Mouse (Mus musculus) testis, postnatal 14 days (tissue): Measurements from ENCODE around the gene Uap1l1.
"Not testable (repeated sequence)": the region's sequence is repeated elsewhere in the genome, so short reads cannot be mapped to it uniquely, and the experiment has no call there.

ENCODE experiments used
- DNase-seq: peaks from one replicate; pipeline ENCODE4 v3.0.0; 2021; ENCODE audit warnings: low spot score

The Uap1l1 gene

DNA sequence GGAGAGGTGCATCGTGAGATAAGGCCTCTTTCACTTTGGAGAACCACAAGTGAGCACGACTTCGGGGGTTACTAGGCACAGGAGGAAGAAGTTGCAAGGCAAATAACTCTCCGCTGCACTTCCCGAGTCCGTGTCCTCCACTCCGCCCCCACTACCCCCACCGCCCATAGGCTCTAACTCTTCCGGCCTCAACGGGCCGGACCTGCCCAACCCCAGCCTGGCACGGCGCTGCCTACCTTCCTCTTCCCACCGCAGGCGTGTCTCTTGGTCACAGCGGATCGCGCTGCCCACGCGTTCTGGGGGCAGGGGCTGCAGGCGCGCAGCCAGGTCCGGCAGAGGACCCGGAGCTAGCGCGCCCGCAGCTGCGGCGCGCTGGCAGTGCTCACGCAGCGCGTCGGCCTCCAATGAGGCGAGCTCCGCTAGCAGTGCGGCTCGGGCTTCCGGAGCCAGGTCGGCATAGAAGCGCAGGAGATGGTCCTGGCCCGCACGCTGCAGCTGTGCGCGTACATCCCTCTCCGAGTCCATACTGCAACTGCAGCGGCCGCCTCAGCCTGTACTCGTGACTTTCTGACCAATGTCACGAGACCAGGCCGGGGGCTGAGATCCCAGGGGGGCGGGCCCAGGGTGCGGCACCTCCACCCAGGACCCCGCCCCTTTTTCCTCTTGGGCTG, at the start of gene Uap1l1:
Gene Uap1l1, minus strand, starts transcription at position 592 of the 671 bp plus-strand sequence.
- DNase-seq = peak; percentile 80

DNA sequence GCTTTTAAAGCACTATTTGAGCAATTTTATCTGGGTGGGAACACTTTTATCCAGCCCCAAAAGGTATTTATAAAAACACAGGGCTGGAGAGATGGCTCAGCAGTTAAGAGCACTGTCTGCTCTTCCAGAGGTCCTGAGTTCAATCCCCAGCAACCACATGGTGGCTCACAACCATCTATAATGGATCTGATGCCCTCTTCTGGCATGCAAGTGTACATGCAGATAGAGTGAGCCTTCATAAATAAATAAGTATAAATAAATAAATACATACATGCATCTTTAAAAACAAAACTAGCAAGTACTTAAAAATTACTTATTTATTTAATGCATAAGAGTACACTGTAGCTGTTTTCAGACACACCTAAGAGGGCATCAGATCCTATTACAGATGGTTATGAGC, 48.0 kb upstream of the Uap1l1 start:
- not testable (repeated sequence) for DNase-seq

DNA sequence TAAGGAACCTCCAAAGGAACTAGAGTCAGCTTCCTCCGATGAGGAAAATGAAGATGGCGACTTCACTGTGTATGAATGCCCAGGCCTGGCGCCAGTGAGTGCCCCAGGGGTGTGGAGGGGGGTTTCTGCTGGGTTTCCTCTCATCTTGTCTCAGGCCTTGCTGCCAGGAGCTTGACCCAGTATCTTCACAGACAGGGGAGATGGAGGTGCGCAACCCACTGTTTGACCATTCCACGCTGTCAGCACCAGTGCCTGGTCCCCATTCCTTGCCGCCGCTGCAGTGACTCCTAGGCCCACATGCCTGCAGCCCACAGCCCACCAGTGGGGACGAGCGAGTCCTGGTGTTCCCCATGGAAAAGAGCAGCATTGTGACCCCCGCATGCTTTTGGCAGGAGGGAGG, 43.4 kb upstream of the Uap1l1 start:
- no peak for DNase-seq

DNA sequence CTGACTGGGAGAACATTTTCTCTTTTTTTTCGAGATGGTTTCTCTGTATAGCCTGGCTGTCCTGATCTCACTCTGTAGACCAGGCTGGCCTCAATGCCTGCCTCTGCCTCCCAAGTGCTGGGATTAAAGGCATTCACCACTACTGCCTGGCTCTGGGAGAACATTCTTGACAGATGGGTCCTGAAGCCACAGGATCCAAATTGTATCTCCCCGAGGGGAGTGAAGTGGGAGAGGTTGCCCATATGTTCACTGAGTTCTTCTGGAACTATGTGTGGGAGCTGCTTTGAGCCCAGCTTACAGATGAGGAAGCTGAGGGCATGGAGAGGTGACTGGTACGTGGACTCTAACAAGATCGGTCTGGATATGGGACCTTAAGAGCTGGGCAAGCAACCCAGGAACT, 38.5 kb upstream of the Uap1l1 start:
- no peak for DNase-seq

DNA sequence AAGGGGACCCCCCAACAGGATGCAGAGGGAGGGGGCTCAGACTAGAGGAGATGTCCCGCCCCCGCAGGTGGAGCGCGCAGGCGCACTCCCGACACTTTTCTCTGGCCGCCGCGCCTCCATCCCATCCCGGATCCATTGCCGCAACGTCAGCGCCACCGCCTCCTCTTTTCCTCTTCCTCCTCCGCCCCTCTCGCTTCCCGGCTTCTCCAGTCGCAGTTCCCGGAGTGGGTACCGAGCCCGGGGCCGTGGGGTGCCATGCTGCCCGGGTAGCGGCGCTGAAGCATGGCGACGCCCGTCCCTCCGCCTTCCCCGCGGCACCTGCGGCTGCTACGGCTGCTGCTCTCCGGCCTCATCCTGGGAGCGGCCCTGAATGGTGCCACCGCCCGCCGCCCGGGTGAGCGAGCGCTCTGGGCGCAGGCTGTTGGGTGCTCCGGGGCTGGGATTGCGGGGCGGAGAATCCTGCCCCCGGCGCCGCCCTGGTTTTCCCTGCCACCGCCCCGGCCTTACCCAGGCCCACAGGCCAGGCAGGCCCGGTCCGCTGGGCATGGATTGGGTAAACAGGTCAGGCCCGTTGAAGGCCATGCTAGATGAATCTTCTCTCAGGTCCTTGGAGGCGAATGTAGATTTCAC, 37.6 kb upstream of the Uap1l1 start:
- DNase-seq = peak; percentile 56

DNA sequence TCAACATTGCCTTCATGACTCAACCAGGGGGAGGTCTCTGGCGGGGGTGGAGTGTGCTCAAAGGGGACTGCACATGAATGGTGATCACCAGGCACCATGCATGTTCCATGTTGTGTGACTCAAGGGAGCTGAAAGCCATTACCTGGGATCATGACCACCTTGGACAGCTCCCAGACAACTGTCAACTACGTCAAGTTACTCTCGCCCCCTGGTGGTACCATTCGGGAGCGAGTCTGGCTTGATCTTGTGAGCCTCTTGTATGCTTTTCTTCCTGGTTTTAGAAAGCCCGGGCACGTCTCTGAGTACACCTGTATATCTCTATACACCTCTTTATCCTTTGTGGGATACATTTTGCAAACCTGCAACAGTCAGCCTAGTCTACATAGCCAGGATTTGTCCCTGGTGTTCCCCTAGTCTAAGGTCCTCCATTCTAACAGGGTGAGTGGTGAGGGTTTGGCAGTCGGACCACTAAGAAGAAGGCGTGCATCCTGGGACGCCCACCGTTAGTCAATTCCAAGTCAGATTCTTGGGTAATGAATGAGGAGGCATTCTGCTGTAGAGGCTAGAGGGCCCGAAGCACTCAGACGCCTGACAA, 37.0 kb upstream of the Uap1l1 start:
- peak; percentile 72 for DNase-seq

DNA sequence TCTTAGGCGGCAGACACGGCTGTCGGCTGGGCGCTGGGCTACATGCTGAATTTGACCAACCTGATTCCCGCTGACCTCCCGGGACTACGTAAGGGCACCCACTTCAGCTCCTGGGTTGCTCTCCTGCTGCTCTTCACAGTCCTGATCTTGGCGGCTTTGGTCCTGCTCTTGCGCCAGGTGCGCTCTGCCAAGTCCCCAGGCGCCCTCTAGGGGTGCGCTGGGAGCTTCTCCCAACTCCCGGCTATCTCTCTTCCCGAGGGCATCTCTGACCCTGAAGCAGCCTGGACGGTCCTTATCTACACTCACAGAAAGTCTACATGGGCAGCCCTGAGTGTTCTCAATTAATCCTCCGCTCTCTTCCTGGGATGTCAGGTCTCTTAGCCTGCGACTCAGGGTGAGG, 35.3 kb upstream of the Uap1l1 start:
- DNase-seq = peak; percentile 72

DNA sequence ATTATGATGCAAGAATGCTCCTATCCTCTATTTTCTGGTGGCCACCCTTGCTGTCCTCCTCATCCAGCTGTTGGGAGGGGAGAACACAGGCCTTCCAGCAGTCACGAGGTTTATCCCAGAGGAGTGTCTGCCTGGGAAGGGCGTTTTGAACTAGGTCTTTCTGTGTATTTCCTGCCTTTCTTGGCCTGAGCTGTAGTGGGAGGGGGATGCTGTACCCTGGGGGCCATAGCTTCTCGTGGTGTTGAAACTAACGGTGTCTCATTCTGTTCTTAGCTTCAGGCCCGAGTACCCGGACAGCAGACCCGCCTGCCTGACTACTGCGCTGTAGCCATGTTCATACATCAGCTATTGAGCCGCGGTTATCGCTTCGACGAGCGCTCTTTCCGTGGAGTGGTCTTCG, 34.8 kb upstream of the Uap1l1 start:
- DNase-seq = no peak

DNA sequence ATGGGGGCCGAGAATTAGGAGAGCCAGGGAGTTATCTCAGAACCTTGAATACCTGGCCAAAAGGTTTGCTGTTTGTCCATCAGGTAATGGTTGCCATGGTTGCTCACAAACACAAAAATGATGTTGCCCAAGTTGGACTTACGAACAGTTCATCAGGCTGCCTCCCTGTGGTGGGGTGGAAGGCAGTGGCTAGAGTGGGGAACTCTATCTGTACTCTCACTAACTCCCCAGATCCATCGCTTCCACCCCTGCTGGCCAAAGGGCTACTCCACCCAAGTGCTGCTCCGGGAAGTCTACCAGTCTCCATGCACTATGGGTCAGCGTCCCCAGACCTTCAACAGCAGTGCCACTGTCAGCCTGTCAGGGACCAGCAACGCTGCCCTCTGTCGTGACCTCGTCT, 33.6 kb upstream of the Uap1l1 start, which contains the start of gene Npdc1:
Gene Npdc1, plus strand, starts transcription at position 301 of the 400 bp plus-strand sequence.
- no peak for DNase-seq

DNA sequence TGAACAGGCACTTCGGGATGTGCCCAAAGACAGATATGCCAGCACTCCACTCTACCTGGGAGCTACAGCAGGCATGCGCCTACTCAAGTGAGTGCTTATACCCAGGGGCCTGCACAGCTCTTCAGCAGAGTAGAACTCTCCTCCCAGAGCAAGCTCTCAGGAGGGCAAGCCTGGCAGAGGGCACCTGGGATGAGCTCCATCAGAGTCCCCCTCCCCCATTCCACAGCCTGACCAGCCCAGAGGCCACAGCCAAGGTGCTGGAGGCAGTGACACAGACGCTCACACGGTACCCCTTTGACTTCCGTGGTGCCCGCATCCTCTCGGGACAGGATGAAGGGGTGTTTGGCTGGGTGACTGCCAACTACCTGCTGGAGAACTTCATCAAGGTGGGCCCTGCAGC, 32.6 kb upstream of the Uap1l1 start:
- no peak for DNase-seq

DNA sequence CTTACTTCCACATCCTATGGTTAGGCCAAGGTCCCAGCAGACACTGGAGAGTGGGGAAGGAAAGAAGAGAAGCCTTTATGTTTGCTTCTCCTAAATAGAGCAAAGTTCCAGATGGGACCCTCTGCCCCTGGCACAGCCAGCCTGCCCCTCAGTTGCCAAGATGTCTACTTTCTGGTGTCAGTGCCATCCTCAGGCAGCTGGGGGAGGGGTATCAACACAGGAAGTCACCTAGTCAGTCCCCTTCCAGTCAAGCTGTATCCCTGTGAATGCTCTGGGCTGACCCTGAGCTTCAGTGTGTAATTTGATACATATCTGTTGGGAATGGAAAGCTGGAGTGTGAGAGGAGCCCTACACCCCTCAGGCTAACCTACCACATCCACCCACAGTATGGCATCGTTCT, 31.5 kb upstream of the Uap1l1 start:
- no peak for DNase-seq

DNA sequence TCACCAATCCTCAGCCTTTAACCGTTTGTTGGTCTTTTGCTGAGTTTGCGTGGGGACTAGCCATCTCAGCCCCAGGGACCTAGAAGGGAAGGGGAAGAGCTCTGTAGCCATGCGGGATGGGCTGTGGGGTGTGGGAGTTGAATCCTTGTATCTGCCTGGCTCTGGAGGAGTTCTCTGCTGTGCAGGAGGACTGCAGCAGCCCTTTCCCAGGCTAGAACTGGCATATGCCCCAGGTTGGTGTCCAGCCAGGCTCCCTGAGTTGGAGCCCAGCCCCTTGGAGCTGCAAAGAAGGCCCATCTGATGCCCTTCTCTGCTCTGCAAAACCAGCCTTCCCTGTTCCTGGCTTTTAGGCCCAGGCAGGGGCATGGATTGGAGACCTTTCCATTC, 31.1 kb upstream of the Uap1l1 start:
- peak; percentile 56 for DNase-seq

DNA sequence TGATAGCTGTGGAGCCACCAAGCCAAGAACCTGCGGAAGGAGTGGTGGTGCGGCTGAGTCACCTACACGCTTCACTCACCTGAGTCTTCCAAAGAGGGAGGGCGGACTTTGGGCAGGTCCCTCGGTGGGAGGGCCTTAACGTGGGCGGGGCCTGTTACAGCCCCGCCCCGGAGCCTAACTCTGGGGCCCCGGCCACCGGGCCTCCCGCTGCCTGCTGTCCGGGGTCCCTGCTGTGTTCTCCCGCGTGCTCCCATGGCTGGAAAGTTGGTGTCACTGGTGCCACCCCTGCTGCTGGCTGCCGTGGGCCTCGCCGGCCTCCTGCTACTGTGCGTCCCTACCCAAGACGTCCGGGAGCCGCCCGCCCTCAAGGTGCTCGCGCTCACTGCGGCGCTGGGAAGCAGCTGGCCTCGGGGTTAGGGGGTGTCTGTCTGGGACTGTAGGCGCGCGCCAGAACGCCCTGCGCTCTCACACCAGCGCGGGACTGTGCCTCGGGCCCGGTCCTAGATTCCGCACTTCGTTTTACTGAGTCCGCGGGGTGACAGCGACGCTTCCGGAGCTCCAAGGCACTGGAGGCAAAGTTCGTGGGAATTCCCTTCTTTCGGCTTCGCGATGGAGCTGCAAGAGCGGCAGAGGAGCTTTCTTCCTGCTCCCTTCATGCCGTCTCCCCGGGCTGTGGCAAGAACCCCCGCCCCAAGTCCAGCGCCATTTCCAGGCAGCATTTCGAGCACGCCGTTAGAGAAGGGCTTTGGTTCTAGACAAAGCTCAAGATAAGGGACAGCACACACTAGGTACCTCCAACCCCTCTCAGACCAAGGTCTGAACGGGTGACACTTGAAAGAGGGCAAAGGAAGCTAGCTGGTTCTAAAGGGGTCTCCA, 30.5 kb upstream of the Uap1l1 start, which contains the start of gene Entpd2:
Gene Entpd2, plus strand, starts transcription at position 154 of the 876 bp plus-strand sequence.
- DNase-seq = peak; percentile 36

DNA sequence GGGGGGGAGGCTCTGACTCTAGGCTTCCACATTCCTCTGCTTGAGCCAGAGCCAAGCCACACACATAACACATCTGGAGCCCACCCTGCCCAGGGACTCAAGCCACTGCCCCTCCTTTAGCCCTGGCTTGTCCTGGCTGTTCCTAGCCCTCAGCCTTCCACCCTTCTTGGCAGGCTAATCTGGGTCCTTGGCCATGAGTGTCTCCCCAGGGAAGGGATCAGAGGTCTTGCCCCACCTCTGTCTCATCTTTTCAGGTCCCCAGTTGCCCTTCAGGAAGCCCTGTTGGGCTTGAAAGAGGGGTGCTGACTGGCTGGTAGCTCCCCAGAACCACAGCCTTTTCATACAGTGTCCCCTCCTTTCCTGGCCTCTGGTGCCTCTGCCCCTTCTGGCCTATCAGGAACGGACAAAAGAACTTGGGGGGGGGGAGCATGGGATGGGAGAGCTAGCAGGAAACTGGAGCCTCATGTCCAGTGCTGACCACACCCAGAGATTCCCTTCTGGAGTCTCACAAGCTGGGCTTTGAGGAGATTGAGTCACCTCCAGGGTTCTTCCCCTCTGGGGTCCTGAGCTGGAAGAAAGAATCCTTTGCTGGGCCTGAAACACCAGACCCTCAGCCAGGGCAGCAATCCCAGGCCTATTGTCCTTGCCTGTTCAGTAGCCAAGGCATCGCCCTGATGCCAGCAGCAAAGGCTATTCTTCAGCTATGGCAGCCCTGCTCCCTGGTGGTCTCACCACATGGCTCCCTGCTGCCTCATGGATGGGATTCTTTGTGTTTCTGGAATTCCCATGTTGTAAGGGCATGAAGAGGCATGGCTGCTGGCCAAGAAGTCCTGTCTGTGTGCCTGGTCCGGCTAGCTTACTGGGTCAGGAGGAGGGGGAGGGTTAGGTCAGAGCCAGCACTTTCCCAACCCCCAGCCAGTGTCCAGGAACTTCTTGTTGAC, 29.1 kb upstream of the Uap1l1 start:
- DNase-seq = peak; percentile 52

DNA sequence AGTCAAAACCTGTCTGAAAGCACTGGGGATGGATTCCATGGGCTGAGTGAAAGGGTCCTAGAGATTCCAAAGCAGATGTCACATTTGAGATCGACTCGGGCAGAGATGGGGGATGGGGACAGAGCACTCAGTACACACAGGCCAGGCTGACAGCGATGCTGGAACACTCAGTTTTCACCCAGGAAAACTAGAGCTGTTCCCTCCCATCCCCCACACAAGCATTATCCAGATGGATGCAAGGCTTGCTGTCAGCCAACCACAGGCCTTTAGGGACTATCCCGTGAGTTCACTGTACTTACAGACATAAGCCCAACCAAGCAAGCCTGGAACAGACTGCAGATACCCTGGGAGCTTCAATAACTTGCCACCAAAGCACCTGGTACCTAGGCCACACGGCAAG, 25.8 kb upstream of the Uap1l1 start:
- peak; percentile 15 for DNase-seq

DNA sequence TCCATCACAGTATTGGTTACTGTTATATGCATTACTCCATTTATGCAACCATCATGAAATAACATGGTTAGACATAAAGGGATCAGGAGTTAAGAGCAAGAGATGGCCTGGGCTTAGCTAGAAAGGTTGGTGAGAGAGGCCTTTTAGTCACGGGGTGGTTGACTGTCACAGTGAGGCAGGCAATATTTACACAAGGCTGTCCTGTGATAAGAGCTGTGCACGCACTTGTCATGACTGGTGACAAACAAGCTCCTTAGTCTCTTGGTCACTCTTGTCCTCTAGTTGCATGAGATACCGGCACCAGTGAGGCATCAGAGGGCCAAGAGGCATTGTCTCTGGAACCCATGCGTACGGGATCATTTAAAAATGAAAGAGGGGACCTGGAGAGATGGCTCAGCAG, 19.0 kb upstream of the Uap1l1 start:
- no peak for DNase-seq

DNA sequence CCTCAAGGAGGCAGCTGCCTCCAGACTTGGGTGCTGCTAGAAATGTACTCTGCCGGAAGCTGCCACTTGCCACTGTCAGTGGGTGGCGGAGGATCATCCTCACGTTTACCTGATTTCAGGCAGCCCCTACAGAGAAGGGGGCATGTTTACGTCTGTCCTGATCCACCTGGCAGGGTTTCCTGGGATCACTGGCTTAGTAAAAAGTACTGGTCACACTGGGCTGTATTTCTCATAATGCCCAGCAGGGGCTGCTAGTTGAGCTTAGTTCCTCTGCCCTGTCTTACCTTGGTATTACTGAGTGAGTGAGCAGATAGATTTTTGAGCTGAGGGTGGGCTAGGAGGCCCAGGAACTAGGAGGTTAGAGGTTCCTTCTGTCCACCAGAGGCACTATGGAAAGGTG, 11.1 kb upstream of the Uap1l1 start:
- no peak for DNase-seq

DNA sequence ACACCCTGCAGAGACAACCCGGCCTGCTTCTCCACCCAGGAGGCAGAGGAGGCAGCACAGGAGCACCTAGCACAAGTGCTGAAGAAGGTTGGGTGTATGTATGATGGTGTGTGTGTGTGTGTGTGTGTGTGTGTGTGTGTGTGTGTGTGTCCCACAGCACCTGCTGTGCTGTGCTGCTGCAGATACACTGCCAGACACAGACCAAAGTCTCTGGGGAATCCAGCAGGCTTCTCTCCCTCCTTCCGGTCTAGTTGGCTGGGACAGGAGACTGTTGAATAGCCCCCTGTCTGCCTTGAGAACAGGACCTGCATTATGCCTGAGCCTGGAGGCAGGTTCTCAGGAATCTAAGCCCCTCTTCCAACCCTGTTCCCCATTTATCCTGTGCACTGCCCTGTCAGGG, 7.9 kb upstream of the Uap1l1 start:
- no peak for DNase-seq

DNA sequence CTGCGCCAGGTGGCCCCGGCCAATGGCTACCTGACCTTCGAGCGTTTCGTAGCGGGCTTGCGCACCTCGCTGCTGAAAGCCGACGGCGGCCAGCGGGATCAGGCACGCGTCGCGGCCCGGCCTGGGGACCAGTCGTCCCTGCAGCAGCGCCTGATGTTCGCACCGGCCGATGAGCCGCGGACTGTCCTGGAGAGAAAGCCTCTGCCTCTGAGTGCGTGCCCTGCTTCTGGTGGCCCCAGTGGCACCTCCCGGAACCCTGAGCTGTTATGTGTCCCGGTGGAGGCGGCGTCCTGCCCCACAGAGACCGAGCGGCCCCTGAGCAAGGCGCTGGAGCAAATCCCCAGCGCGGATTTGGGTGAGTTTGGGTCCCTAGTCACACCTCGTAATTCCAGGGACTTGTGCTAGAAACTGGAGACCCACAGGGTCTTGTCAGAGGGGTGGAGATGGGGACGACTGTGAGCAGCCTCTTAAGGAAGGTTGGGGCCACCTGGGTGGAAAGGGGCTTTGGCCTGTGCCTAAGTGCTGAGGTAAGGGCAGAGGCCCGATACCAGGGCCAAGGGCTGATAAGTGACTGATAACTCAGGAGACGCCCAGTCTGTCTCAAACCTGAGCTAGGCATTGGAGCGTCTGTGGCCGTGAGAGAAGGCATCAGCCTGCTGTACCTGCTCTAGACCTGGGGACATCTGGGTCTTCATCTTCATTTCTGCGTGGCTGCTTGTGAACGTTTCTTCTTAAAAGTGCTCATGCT, 7.3 kb upstream of the Uap1l1 start:
- no peak for DNase-seq

DNA sequence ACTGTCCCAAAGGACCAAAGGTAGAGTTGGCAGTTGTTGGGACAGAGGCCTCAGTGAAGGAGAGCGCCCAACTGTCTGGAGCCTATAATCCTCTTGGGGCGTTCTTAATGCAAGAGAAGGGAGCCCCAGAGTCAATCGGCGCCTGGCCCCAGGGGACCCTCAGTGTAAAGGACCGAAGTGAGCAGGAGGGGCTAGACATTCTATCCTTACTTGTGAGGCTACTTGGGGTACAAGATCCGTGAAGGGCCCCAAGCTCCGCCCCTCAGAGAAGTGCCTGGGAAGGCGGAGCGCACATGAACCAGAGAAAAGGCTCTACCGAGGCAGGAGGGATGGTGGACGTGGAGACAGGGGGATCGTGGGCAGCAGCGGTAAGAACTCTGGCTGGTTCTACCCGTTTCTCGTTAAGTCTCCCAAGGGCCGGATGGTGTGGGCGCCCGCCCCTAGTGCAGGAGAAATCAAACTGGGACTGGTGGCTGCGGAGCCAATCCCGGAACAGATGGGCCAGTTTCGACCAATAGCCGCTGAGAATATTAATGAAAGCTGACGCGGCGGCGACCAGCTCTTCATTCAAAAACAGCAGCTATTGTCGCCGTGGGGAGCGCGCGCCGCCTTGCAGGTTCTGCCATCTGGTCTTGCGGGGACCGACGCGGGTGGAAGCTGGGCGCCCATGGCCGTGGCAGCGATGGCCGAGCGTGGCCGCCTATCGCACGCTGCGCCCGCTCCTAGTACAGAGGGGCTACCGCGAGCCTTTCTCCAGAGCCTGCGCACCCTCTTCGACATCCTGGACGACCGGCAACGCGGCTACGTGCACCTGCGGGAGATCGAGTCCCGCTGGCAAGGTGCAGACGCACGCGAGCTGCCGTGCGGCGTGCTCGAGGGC, 6.5 kb upstream of the Uap1l1 start, which contains the start of gene Sapcd2:
Gene Sapcd2, plus strand, starts transcription at position 558 of the 880 bp plus-strand sequence.
- peak; percentile 84 for DNase-seq
